23 mouse cellular contexts compared by ENCODE assay signal in genomic region chr7:98944986-98945385, GRCm38 (mm10).
"Had no signal": no experiment of that assay in that cellular context is flagged by ENCODE, and none has a peak within 500 bp of the region (broad histone marks: within the 10 kb centered on the region; RNA-seq: fewer than 3 reads in every experiment).

No protein-coding gene starts in this region.

- DNase-seq: kidney, adult 18-20 months; kidney, adult 9 months; kidney, postnatal 14 days; kidney, postnatal 4 days; liver; lung, adult 18-20 months; lung, postnatal 10 days; lung, postnatal 36 days; retina, postnatal 1 day; right cerebral cortex, postnatal 25 days; spleen, adult 18-20 months; thymus, adult 2 months; thymus, postnatal 36 days had no signal

- H3K4me1 ChIP-seq: liver, embryonic 12.5 days; stomach, embryonic 15.5 days had no signal

- H3K9me3 ChIP-seq: liver, embryonic 12.5 days; liver, embryonic 15.5 days; lung, embryonic 15.5 days; megakaryocyte, embryonic 14.5 days; midbrain, embryonic 10.5 days; midbrain, embryonic 13.5 days; neural tube, embryonic 13.5 days; stomach, embryonic 15.5 days had no signal

- H3K27me3 ChIP-seq: liver, embryonic 12.5 days; liver, embryonic 15.5 days; lung, embryonic 15.5 days; megakaryocyte, embryonic 14.5 days; midbrain, embryonic 13.5 days; neural tube, embryonic 13.5 days; stomach, embryonic 15.5 days had no signal

- H3K27ac ChIP-seq: liver, embryonic 12.5 days; liver, embryonic 15.5 days; lung, embryonic 15.5 days; midbrain, embryonic 10.5 days; midbrain, embryonic 13.5 days; neural tube, embryonic 13.5 days; stomach, embryonic 15.5 days had no signal

- H3K4me3 ChIP-seq: liver, embryonic 12.5 days; liver, embryonic 15.5 days; lung, embryonic 15.5 days; megakaryocyte, embryonic 14.5 days; midbrain, embryonic 10.5 days; midbrain, embryonic 13.5 days; myocyte; neural tube, embryonic 13.5 days; stomach, embryonic 15.5 days had no signal

- H3K36me3 ChIP-seq: liver, embryonic 12.5 days; liver, embryonic 15.5 days; lung, embryonic 15.5 days; midbrain, embryonic 10.5 days; midbrain, embryonic 13.5 days; neural tube, embryonic 13.5 days; stomach, embryonic 15.5 days had no signal

- H3K9ac ChIP-seq: liver, embryonic 12.5 days; liver, embryonic 15.5 days; lung, embryonic 15.5 days; midbrain, embryonic 13.5 days; neural tube, embryonic 13.5 days; stomach, embryonic 15.5 days had no signal

- ATAC-seq: liver, embryonic 12.5 days; midbrain, embryonic 13.5 days; midbrain, embryonic 16.5 days had no signal

- H3K4me2 ChIP-seq: liver, embryonic 12.5 days; liver, embryonic 15.5 days; lung, embryonic 15.5 days; midbrain, embryonic 13.5 days; neural tube, embryonic 13.5 days; stomach, embryonic 15.5 days had no signal
